Mouse (Mus musculus) hindbrain, embryonic 14.5 days (tissue): ENCODE measurements at regions not wholly inside any gene's neighbourhood (a gene's known extent, or its start where the extent isn't known, plus 50 kb on each side); places are given as distances from the start of the nearest gene placed in this dataset.
A peak's percentile ranks its signal among the peaks of the same experiment; 100 is the strongest.

Experiments
- ATAC-seq: fragments of 200-750 bp; cut with Nextera tagmentation; 2 replicates; pipeline ENCODE4 v1.8.0; 2017; ENCODE audit warnings: moderate number of reproducible peaks, mild to moderate bottlenecking, moderate TSS enrichment, moderate library complexity; ENCODE audit not compliant: low FRiP score
- DNase-seq: peaks from one replicate; pipeline ENCODE4 v3.0.0-alpha.2; 2015; ENCODE audit warnings: low spot score
- H3K27ac ChIP-seq: fragments of 300-500 bp; sonication (generic); 2 replicates; pipeline ENCODE4 v1.5.1; 2014; ENCODE audit warnings: mild to moderate bottlenecking, moderate library complexity
- H3K27me3 ChIP-seq: fragments of 300-500 bp; sonication (generic); 2 replicates; pipeline ENCODE4 v1.6.1; 2014; ENCODE audit warnings: mild to moderate bottlenecking, low read length, mixed read lengths; ENCODE audit not compliant: control insufficient read depth, insufficient read depth
- H3K36me3 ChIP-seq: fragments of 300-500 bp; sonication (generic); replicated peaks from 2 replicates; pipeline ENCODE4 v1.6.1; 2014; ENCODE audit not compliant: control insufficient read depth, insufficient read depth
- H3K4me1 ChIP-seq: fragments of 300-500 bp; sonication (generic); replicated peaks from 2 replicates; pipeline ENCODE4 v1.6.1; 2014; ENCODE audit warnings: antibody characterized with exemption, low read length, mixed read lengths; ENCODE audit not compliant: control insufficient read depth, insufficient read depth
- H3K4me2 ChIP-seq: fragments of 300-500 bp; sonication (generic); replicated peaks from 2 replicates; pipeline ENCODE4 v1.6.1; 2014; ENCODE audit warnings: mild to moderate bottlenecking, moderate library complexity
- H3K4me3 ChIP-seq: fragments of 300-500 bp; sonication (generic); replicated peaks from 2 replicates; pipeline ENCODE4 v1.5.1; 2014; ENCODE audit warnings: mild to moderate bottlenecking, low read length
- H3K9ac ChIP-seq: fragments of 300-500 bp; sonication (generic); 2 replicates; pipeline ENCODE4 v1.6.1; 2014
- H3K9me3 ChIP-seq: fragments of 300-500 bp; sonication (generic); 2 replicates; pipeline ENCODE4 v1.6.1; 2016; ENCODE audit warnings: low read length; ENCODE audit not compliant: control insufficient read depth
- WGBS: fragments of 180-500 bp; shearing (Covaris S2); extraction: QIAGEN DNeasy Blood & Tissue Kit; methylation state at CpG from one replicate; pipeline ENCODE4 v1.1.7; 2014; 5-methylcytosine and 5-hydroxymethylcytosine counted together

GRCm38 (mm10) chrX:147616374-147616773 lies 62.5 kb upstream of the Lrch2 start:
- H3K9ac ChIP-seq, result no peak overlapping the region
- H3K4me1 ChIP-seq, result no peaks in the 10 kb centered on the region
- ATAC-seq (no peak), DNase-seq (no peak)
- H3K27ac ChIP-seq, result no peak overlapping the region
- H3K9me3 ChIP-seq, result no peaks in the 10 kb centered on the region
- WGBS, result 78% methylated on average over 2 of the region's 2 CpGs
- H3K27me3 ChIP-seq, result no peaks in the 10 kb centered on the region
- H3K4me3 ChIP-seq, result no peak overlapping the region
- no peaks in the 10 kb centered on the region for H3K36me3 ChIP-seq
- H3K4me2 ChIP-seq, result no peak overlapping the region

GRCm38 (mm10) chrX:147608660-147609059 lies 54.8 kb upstream of the Lrch2 start:
- H3K4me1 ChIP-seq, result no peaks in the 10 kb centered on the region
- DNase-seq, result peak; percentile 86
- H3K36me3 ChIP-seq, result no peaks in the 10 kb centered on the region
- no peaks in the 10 kb centered on the region for H3K9me3 ChIP-seq
- H3K27me3 ChIP-seq, result no peaks in the 10 kb centered on the region
- WGBS, result 17% methylated on average over 3 of the region's 3 CpGs
- ATAC-seq, result no peak
- H3K9ac ChIP-seq, result no peak overlapping the region
- no peak overlapping the region for H3K27ac ChIP-seq
- H3K4me3 ChIP-seq, result no peak overlapping the region
- H3K4me2 ChIP-seq, result no peak overlapping the region
